Mouse (Mus musculus): ENCODE results near the gene Esr2. TPM values are rescaled to one million over a fixed set of nuclear protein-coding genes. Genes with fewer than 3 reads are reported as not detected.

Gene Esr2
- polyA plus RNA-seq, 1 experiment from 2014 or later, result 0.34 TPM

DNA sequence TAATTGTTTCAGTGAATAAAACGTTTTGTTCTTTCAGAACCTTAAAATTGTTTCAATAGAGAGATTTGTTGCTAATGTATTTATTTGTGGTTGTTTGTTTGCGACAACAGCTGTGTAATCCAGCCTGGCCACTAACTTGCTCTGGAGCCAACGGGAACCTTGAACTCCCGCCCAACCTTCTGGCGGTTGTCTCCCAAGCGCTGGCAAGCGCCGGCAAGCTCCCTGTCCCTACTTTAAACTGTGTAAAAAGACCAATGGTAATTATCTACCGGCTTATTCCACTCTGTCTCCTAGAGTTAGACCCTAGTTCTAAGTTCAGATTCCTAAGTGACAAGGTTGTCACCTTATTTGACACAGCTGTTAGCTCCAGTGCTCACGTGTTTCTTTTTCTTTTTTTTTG is 48.2 kb downstream of the Esr2 start:
- Histone ChIP-seq H3K4me1 (ENCODE audit: control insufficient read depth, insufficient read depth, low read depth, low read length) (no peaks in the 10 kb centered on the region), H3K4me2 (ENCODE audit: low read length) (no peak overlapping the region), H3K27ac (ENCODE audit: low read depth, low read length) (no peak overlapping the region), H3K4me3 (ENCODE audit: low read length) (no peak overlapping the region), H3K9me3 (ENCODE audit: control insufficient read depth, low read length) (no peaks in the 10 kb centered on the region), H3K9ac (ENCODE audit: low read depth, low read length) (no peak overlapping the region), H3K27me3 (replicated peaks; ENCODE audit: control insufficient read depth, insufficient read depth, low read length) (no peaks in the 10 kb centered on the region), H3K36me3 (ENCODE audit: control insufficient read depth, insufficient read depth, low read length) (no peaks in the 10 kb centered on the region)
- 86% methylated on average over 10 of the region's 10 CpGs for WGBS
- ATAC-seq, result no peak

- Histone ChIP-seq H3K4me1 (ENCODE audit: control insufficient read depth, insufficient read depth, low read depth, low read length) (no peaks in the 10 kb centered on the region), H3K4me3 (ENCODE audit: low read length) (no peak overlapping the region), H3K27me3 (replicated peaks; ENCODE audit: control insufficient read depth, insufficient read depth, low read length) (no peaks in the 10 kb centered on the region), H3K27ac (ENCODE audit: low read depth, low read length) (no peak overlapping the region), H3K9ac (ENCODE audit: low read depth, low read length) (no peak overlapping the region), H3K4me2 (ENCODE audit: low read length) (no peak overlapping the region), H3K36me3 (ENCODE audit: control insufficient read depth, insufficient read depth, low read length) (no peaks in the 10 kb centered on the region), H3K9me3 (ENCODE audit: control insufficient read depth, low read length) (no peaks in the 10 kb centered on the region)
- ATAC-seq, result no peak
- WGBS, result 77% methylated on average over 3 of the region's 3 CpGs
Measured at GRCm38 (mm10) chr12:76128306-76128705, 48.8 kb downstream of the Esr2 start.

GRCm38 (mm10) chr12:76123223-76123622 is 53.8 kb downstream of the Esr2 start:
- ATAC-seq, result no peak
- 87% methylated on average over 6 of the region's 6 CpGs for WGBS
- no peak overlapping the region for H3K4me2 ChIP-seq (ENCODE audit: low read length)
- no peaks in the 10 kb centered on the region for H3K27me3 ChIP-seq (replicated peaks; ENCODE audit: control insufficient read depth, insufficient read depth, low read length)
- no peak overlapping the region for H3K4me3 ChIP-seq (ENCODE audit: low read length)
- no peaks in the 10 kb centered on the region for H3K36me3 ChIP-seq (ENCODE audit: control insufficient read depth, insufficient read depth, low read length)
- H3K4me1 ChIP-seq (ENCODE audit: control insufficient read depth, insufficient read depth, low read depth, low read length), result no peaks in the 10 kb centered on the region
- H3K9me3 ChIP-seq (ENCODE audit: control insufficient read depth, low read length), result no peaks in the 10 kb centered on the region
- H3K27ac ChIP-seq (ENCODE audit: low read depth, low read length), result no peak overlapping the region
- H3K9ac ChIP-seq (ENCODE audit: low read depth, low read length), result no peak overlapping the region

DNA sequence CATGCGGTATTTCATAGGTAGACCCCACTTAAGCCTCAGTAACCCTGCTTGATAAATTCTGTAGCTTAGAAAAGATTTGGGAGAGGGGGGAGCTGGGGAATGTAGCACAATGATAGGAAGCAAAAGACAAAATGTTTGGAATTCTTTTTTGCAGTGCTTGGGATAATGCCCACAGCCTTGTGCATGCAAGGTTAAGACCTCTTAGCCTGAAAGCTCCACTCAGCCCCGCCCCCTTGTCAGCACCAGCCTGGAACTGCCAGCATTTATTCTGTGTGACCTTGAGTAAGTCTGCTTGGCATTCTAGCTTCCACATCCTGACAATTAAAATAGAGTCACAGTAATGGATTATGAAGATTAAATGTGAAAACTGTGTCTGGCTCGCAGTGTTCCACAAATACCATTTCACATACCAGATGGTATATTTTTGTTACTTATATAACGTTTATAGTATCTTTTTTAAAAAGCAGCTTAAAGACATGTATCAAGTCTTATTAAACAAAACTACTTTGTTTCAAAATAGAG is 59.4 kb downstream of the Esr2 start:
- no peak for ATAC-seq
- no peaks in the 10 kb centered on the region for H3K9me3 ChIP-seq (ENCODE audit: control insufficient read depth, low read length)
- no peak overlapping the region for H3K4me3 ChIP-seq (ENCODE audit: low read length)
- no peaks in the 10 kb centered on the region for H3K4me1 ChIP-seq (ENCODE audit: control insufficient read depth, insufficient read depth, low read depth, low read length)
- H3K36me3 ChIP-seq (ENCODE audit: control insufficient read depth, insufficient read depth, low read length), result no peaks in the 10 kb centered on the region
- H3K4me2 ChIP-seq (ENCODE audit: low read length), result no peak overlapping the region
- no peak overlapping the region for H3K27ac ChIP-seq (ENCODE audit: low read depth, low read length)
- 82% methylated on average over 4 of the region's 4 CpGs for WGBS
- H3K27me3 ChIP-seq (replicated peaks; ENCODE audit: control insufficient read depth, insufficient read depth, low read length), result no peaks in the 10 kb centered on the region
- H3K9ac ChIP-seq (ENCODE audit: low read depth, low read length), result no peak overlapping the region

GRCm38 (mm10) chr12:76116577-76116976 is 60.5 kb downstream of the Esr2 start:
- no peak for ATAC-seq
- H3K4me3 ChIP-seq (ENCODE audit: low read length), result no peak overlapping the region
- H3K36me3 ChIP-seq (ENCODE audit: control insufficient read depth, insufficient read depth, low read length), result no peaks in the 10 kb centered on the region
- H3K27ac ChIP-seq (ENCODE audit: low read depth, low read length), result no peak overlapping the region
- no peak overlapping the region for H3K4me2 ChIP-seq (ENCODE audit: low read length)
- no peaks in the 10 kb centered on the region for H3K4me1 ChIP-seq (ENCODE audit: control insufficient read depth, insufficient read depth, low read depth, low read length)
- H3K9ac ChIP-seq (ENCODE audit: low read depth, low read length), result no peak overlapping the region
- no peaks in the 10 kb centered on the region for H3K9me3 ChIP-seq (ENCODE audit: control insufficient read depth, low read length)
- no peaks in the 10 kb centered on the region for H3K27me3 ChIP-seq (replicated peaks; ENCODE audit: control insufficient read depth, insufficient read depth, low read length)
- WGBS, result 77% methylated on average over 4 of the region's 4 CpGs

GRCm38 (mm10) chr12:76111046-76111445 is 66.0 kb downstream of the Esr2 start:
- no peak overlapping the region for H3K4me3 ChIP-seq (ENCODE audit: low read length)
- H3K9me3 ChIP-seq (ENCODE audit: control insufficient read depth, low read length), result no peaks in the 10 kb centered on the region
- no peaks in the 10 kb centered on the region for H3K4me1 ChIP-seq (ENCODE audit: control insufficient read depth, insufficient read depth, low read depth, low read length)
- H3K9ac ChIP-seq (ENCODE audit: low read depth, low read length), result no peak overlapping the region
- H3K4me2 ChIP-seq (ENCODE audit: low read length), result no peak overlapping the region
- H3K36me3 ChIP-seq (ENCODE audit: control insufficient read depth, insufficient read depth, low read length), result peaks cover 18% of the 10 kb centered on the region
- H3K27me3 ChIP-seq (replicated peaks; ENCODE audit: control insufficient read depth, insufficient read depth, low read length), result no peaks in the 10 kb centered on the region
- no peak for ATAC-seq
- 83% methylated on average over 3 of the region's 3 CpGs for WGBS
- H3K27ac ChIP-seq (ENCODE audit: low read depth, low read length), result no peak overlapping the region

DNA sequence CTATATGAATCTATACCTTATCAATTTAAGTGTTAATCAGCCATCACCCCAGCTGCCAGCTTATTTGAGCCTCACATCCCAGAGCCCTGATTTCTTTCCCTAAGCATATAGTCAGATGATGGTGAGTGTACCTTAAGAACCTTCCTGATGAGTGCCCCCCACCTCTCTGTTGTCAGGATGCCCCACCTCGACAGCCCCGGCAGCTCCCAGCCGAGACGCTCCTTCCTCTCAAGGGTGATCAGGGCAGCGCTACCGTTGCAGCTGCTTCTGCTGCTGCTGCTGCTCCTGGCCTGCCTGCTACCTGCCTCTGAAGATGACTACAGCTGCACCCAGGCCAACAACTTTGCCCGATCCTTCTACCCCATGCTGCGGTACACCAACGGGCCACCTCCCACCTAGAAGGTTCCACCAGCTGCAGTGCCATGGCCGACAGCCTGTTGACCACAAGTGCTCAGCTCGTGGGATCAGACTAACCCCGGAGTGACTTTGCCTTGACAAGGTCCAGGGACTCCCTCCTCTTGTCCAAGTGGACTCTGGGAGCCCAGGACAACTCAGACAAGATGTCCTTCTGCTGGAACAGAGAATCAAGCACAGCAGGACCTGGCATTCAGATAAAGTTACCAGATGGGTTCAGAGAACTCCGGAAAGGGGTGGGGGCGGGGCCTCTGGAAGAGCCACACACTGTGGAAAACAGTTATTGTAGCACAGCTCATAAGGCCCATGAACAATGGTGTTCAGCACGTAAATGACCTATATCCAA is 67.2 kb downstream of the Esr2 start:
- Histone ChIP-seq H3K4me2 (ENCODE audit: low read length) (no peak overlapping the region), H3K27me3 (replicated peaks; ENCODE audit: control insufficient read depth, insufficient read depth, low read length) (no peaks in the 10 kb centered on the region), H3K4me3 (ENCODE audit: low read length) (no peak overlapping the region), H3K36me3 (ENCODE audit: control insufficient read depth, insufficient read depth, low read length) (peaks cover 29% of the 10 kb centered on the region), H3K9me3 (ENCODE audit: control insufficient read depth, low read length) (no peaks in the 10 kb centered on the region), H3K9ac (ENCODE audit: low read depth, low read length) (no peak overlapping the region), H3K27ac (ENCODE audit: low read depth, low read length) (no peak overlapping the region), H3K4me1 (ENCODE audit: control insufficient read depth, insufficient read depth, low read depth, low read length) (no peaks in the 10 kb centered on the region)
- WGBS, result 90% methylated on average over 15 of the region's 15 CpGs
- ATAC-seq, result no peak

GRCm38 (mm10) chr12:76104596-76105351 is 72.3 kb downstream of the Esr2 start:
- no peak overlapping the region for H3K4me2 ChIP-seq (ENCODE audit: low read length)
- no peak overlapping the region for H3K27ac ChIP-seq (ENCODE audit: low read depth, low read length)
- H3K36me3 ChIP-seq (ENCODE audit: control insufficient read depth, insufficient read depth, low read length), result peaks cover 52% of the 10 kb centered on the region
- H3K4me1 ChIP-seq (ENCODE audit: control insufficient read depth, insufficient read depth, low read depth, low read length), result no peaks in the 10 kb centered on the region
- ATAC-seq, result no peak
- no peak overlapping the region for H3K9ac ChIP-seq (ENCODE audit: low read depth, low read length)
- H3K4me3 ChIP-seq (ENCODE audit: low read length), result no peak overlapping the region
- no peaks in the 10 kb centered on the region for H3K9me3 ChIP-seq (ENCODE audit: control insufficient read depth, low read length)
- 92% methylated on average over 20 of the region's 20 CpGs for WGBS
- H3K27me3 ChIP-seq (replicated peaks; ENCODE audit: control insufficient read depth, insufficient read depth, low read length), result no peaks in the 10 kb centered on the region

- Histone ChIP-seq H3K36me3 (ENCODE audit: control insufficient read depth, insufficient read depth, low read length) (peaks cover 63% of the 10 kb centered on the region), H3K27ac (ENCODE audit: low read depth, low read length) (no peak overlapping the region), H3K9ac (ENCODE audit: low read depth, low read length) (no peak overlapping the region), H3K4me3 (ENCODE audit: low read length) (no peak overlapping the region), H3K27me3 (replicated peaks; ENCODE audit: control insufficient read depth, insufficient read depth, low read length) (no peaks in the 10 kb centered on the region), H3K4me1 (ENCODE audit: control insufficient read depth, insufficient read depth, low read depth, low read length) (no peaks in the 10 kb centered on the region), H3K4me2 (ENCODE audit: low read length) (no peak overlapping the region), H3K9me3 (ENCODE audit: control insufficient read depth, low read length) (no peaks in the 10 kb centered on the region)
- ATAC-seq, result no peak
- 82% methylated on average over 12 of the region's 12 CpGs for WGBS
Measured at GRCm38 (mm10) chr12:76102621-76103020, 74.4 kb downstream of the Esr2 start.
